Mouse (Mus musculus) 3T3-L1 (cell line): Measurements from ENCODE around the gene Tada2a.

Experiments
- DNase-seq: peaks from one replicate; pipeline ENCODE4 v3.0.0-alpha.2; 2015; ENCODE audit warnings: low read depth, low spot score

Tada2a gene

GRCm38 (mm10) chr11:84128943-84129798 is at the start of gene Tada2a, which contains the start of gene Acaca:
Gene Tada2a, minus strand, starts transcription at chr11:84129600.
Gene Acaca, plus strand, starts transcription at chr11:84129672.
- DNase-seq = peak; percentile 61

DNA sequence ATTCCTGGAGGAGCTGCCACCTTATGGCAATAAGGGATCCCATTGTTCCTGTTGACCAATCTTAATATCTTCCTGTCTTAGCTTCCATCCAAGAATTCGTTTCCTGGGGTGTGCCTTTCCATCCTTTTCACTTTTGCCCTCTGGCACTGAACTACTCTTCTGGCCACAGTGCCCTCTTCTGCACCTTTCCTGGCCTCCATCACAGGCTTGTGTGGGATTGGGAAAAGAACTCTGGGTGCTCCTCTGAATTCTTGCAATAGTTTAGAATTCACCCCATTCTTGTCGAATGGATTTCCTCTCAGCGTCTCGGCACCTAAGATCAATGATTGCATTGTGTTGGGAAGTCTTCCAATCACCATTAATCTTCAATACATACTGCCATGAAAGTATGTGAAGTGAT is 49.2 kb upstream of the Tada2a start:
- peak; percentile 27 for DNase-seq

DNA sequence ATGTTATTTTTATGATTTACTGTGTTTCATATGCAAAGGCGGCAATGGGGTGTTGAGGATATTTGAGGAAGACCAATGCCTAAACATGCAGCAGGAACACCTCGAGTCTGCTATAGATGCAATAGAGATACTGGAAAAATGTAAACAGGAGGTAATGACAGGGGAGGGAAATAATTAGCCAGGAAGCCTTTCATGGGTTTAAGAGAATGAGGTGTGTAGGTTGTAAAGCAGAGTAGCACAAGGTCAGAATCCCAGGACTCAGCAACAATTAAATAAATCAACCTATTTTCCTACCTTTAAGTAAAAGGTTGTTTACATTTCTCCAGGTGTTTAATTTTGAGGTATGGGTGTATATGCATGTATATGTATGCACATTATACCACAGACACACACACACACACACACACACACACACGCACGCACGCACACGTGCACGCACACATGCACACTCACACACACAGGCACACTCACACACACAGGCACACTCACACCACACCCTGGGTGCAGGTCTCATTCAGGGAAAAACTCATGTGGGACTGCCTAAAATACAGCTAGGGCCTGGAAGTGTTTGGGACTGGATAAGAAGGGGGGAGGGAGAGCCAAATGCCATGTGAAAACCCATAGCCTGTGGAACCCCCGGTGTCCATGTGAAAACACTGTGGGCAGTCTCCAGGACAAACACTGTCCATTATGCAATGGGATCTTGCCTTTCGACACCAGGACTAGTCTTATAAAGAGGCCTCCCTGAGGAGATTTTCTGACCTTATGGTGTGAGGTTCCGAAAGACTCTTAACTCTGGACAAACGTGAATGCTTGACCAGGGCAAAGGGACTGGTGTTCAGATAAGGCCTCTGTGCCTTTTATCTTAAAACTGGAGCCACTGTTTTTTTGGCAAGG is 43.4 kb upstream of the Tada2a start:
- no peak for DNase-seq

DNA sequence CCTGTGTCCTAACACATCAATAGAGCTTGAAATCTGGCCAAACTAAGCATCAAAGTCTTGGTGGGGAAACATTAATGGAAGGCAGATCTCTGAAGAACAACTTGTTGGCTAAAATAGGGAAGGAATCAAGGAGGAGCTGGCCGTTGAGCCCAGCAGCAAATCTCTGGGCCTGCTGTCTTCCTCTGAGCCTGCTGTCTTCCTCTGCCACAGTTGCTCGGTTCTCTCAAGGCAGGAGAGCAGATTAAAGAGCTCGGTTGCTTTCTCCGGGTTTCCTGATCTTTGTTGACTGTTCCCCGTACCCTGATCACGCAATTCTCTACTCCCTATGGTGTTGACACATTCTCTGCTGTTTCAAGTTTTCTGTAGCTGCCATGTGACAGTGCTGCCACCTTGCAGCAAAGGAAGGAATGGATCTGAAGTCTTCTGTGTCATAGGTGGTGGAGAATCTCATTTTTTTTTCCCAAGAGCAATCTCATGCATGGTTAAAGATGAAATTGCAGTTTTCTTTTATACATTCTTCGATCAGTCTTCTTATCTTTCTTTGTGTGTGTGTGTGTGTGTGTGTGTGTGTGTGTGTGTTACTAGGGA is 39.4 kb upstream of the Tada2a start:
- peak; percentile 68 for DNase-seq

GRCm38 (mm10) chr11:84167046-84167526 is 37.7 kb upstream of the Tada2a start, which contains the start of gene Gm11437:
Gene Gm11437, minus strand, starts transcription at chr11:84167476.
- DNase-seq = no peak

DNA sequence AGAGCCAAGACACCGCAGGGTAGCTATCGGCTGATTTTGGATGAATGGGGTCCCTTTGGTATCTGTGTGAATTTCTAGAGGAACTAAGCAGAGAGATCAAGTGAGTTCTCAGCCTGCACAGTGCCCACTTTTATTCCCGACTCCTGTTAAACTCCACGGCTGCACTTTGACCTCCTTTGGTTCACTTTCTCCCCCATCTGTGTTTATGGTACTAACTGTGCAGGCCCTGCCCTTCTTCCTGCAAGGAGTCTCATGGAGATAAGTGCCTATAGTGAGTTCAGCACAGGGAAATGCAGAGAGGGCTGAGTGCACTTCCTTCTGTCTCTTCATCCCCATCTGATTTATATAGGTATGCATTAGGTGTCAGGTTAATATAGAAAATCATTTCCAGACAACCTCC is 35.2 kb upstream of the Tada2a start:
- DNase-seq = no peak

DNA sequence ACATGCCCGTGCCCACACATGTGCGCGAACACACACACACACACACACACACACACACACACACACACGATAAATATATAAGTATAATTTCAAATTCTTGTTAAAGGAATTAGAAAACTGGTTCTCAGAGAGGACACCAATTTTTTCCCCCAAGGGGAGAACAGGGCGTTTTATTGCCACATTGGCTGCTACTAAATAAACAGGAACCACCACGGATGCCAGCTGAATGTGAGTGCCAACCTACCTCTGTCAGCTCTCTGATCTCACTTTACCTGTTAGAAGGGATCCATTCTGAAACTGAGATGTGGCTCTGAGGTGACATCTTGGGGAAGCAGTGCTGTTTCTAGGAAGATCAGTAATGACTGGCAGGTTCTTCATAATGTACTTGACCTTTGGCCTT is 34.7 kb upstream of the Tada2a start:
- DNase-seq = no peak

- DNase-seq = no peak
Measured at GRCm38 (mm10) chr11:84156535-84157262, 27.3 kb upstream of the Tada2a start.

DNA sequence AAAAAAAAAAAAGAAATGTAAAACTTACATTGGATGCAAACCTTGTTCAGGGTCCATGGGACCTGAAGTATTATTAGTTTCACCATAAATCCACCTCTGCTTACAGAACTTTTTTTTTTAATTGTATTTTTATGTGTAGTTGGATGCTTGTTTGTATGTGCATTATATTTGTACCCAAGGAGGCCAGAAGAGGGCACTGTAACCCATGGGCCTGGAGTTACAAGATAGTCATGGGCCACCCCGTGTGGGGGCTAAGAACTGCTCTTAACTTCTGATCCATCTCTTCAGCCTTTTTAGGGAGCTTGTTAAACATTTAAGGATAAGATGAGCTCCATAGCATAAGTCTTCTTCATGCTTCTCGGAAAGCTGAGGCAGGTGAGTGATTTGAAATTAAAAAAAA is 21.5 kb upstream of the Tada2a start:
- DNase-seq = peak; percentile 61

GRCm38 (mm10) chr11:84146081-84146480 is 16.7 kb upstream of the Tada2a start:
- DNase-seq = no peak

DNA sequence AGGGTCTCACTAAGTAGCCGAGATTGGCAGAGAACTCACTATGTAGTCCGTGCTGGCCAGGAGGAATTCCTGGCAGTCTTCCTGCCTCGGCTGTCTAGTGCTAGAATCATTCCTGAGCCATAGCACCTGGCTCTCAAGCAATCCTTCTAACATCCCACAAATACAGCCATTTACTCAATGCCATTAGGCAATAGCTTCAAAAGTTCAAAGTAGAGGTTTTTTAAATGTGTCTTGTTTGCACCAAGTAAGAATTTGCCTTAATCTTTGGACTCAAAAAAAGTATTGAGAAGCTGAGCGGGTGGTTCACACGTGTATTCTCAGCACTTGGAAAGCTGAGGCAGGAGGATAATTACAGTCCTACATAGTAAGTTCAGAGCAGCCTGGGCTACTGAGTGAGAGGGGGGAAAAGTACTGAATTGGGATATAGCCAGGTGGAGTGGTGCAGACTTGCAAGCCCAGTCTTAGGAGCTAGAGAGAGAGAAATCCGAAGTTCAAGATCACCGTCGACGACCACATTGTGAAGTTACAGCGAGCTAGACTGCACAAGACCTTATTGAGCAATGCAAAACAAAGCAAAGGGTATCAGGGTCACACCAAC is 15.9 kb upstream of the Tada2a start:
- DNase-seq = no peak

- peak; percentile 82 for DNase-seq
Measured at GRCm38 (mm10) chr11:84141752-84142151, 12.4 kb upstream of the Tada2a start.

DNA sequence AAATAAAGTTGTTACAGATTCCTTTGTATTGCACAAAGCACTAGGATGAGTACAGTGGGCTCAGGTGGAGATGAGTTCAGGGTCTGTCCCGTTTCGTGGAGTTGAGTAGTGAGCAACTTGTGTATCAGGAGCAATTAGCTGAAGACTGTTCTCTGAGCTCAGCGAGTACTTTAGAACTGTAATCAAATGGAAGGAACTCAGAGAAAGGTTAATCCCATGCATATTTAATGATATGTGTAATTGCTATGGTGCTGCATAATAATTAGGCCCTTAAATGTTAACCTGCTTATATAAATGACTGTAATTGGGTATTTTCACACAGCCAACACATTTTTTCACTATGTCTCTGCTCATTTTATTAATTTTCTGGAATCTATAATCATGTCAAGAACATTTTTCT is 7.1 kb upstream of the Tada2a start:
- DNase-seq = no peak

- peak; percentile 16 for DNase-seq
Measured at GRCm38 (mm10) chr11:84134331-84134860, 5.0 kb upstream of the Tada2a start.

DNA sequence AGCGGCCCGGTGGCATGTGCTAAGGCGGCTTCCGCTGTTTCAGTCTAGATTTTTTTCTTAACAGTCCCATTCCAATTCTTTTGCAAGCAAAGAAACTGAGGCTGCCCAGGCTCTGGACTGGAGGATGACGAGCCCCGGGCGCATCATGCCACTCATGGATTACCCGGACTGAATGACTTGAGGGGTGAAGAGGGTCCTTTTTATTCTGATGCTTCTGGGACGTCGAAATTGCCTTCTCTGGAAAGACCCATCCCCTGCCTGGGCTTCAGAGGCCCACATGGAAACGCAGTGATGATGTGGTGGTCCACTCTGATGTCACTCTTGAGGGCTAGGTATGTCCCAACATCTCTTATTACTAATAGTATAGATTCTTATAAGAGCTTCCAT is 392 bp upstream of the Tada2a start:
- DNase-seq = peak; percentile 19

DNA sequence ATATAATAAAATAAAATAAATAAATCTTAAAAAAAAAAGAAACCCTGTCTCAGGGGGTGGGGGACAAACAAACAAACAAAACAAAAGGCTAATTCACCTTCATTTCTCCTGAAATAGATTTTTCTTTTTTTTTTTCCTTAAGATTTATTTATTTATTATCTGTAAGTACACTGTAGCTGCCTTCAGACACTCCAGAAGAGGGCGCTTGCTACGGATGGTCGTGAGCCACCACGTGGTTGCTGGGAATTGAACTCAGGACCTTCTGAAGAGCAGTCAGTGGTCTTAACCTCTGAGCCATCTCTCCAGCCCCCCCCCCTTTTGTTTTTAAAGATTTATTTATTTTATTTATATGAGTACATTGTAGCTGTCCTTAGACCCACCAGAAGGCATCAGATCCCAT is 1.4 kb downstream of the Tada2a start:
- peak; percentile 45 for DNase-seq

- DNase-seq = no peak
Measured at GRCm38 (mm10) chr11:84121051-84121956, 8.1 kb downstream of the Tada2a start.

DNA sequence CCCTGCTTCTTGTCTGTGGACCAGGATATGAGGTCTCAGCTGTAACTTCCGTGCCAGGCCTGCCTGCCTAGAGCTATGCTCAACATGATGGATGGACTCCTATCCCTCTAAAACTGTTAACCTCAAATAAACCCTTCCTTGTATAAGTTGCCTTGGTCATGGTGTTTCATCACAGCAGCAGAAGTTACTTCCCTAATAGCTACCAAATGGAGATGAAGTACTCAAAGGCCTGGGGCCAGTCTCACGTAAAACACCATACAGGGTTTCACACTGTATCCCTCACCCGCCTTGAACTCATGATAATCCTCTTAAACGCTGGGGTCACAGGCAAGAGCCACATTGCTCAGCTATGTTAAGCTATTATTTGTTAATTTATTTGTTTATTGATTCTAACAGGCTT is 12.0 kb downstream of the Tada2a start:
- DNase-seq = no peak

DNA sequence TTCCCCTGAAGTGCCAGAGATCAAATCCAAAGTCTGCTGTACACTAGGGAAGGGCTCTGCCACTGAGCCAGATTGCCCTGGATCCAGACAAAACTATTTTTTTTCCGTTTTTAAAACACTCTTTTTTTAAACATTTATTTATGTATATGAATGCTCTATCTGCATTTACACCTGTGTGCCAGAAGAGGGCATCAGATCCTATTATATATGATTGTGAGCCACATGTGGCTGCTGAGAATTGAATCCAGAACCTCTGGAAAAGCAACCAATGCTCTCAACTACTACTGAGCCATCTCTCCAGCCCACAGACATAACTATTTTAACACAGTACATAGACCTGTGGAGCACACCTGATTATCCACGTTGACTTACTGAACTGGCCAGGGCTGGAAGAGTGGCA is 13.2 kb downstream of the Tada2a start:
- DNase-seq = peak; percentile 40
